27 mouse cellular contexts compared by ENCODE assay signal in the genomic region with DNA sequence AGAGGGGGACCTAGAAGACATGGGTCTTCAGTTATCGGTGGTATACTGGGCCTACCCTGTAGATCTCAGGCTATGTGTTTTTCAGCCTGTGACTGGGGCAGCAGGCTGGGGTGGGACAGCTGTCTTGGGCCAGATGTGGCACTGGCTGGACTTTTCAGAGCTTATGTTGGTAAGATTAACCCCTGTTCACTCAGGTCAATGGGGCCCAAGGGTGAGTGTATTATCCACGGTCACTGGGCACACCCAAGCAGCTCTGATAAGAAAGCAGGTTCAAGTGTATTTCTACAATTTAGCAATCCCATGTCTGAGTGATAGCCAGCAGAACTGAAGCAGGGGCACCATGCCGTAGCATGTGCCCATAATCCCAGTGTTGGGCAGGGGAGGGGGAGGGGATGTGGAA. TPM values are rescaled to one million over a fixed set of nuclear protein-coding genes. Genes with fewer than 3 reads are reported as not detected.
"Had no signal": no experiment of that assay in that cellular context is flagged by ENCODE, and none has a peak within 500 bp of the region (broad histone marks: within the 10 kb centered on the region; RNA-seq: fewer than 3 reads in every experiment).

No protein-coding gene starts in this region.

- H3K4me1 ChIP-seq: lung, embryonic 15.5 days had no signal

- H3K4me2 ChIP-seq: liver, embryonic 15.5 days; lung, embryonic 15.5 days; midbrain, embryonic 11.5 days; midbrain, embryonic 13.5 days; midbrain, embryonic 15.5 days; neural tube, embryonic 13.5 days; neural tube, embryonic 15.5 days had no signal

- ATAC-seq: liver, postnatal 0 days; lung, postnatal 0 days; midbrain, embryonic 13.5 days; midbrain, embryonic 15.5 days had no signal

- H3K27ac ChIP-seq: liver, embryonic 15.5 days; lung, embryonic 15.5 days; macrophage; midbrain, embryonic 13.5 days; midbrain, embryonic 15.5 days; neural tube, embryonic 13.5 days; neural tube, embryonic 15.5 days had no signal

- H3K9me3 ChIP-seq: liver, embryonic 15.5 days; lung, embryonic 15.5 days; megakaryocyte, embryonic 14.5 days; midbrain, embryonic 13.5 days; midbrain, embryonic 15.5 days; neural tube, embryonic 13.5 days; neural tube, embryonic 15.5 days had no signal

- H3K36me3 ChIP-seq: liver, embryonic 15.5 days; lung, embryonic 15.5 days; midbrain, embryonic 13.5 days; midbrain, embryonic 15.5 days; neural tube, embryonic 13.5 days; neural tube, embryonic 15.5 days had no signal

- DNase-seq: liver, postnatal 0 days; lung, adult 2 months; lung, postnatal 14 days; lung, postnatal 36 days; retina, postnatal 1 day; right cerebral cortex, adult 18-20 months; right cerebral cortex, postnatal 25 days; right cerebral cortex, postnatal 4 days; thymus, adult 18-20 months; thymus, postnatal 14 days; thymus, postnatal 36 days had no signal

- H3K27me3 ChIP-seq: liver, embryonic 15.5 days had no signal

- H3K4me3 ChIP-seq: liver, embryonic 15.5 days; lung, embryonic 15.5 days; megakaryocyte, embryonic 14.5 days; midbrain, embryonic 13.5 days; midbrain, embryonic 15.5 days; neural tube, embryonic 13.5 days; neural tube, embryonic 15.5 days had no signal

- H3K9ac ChIP-seq: liver, embryonic 15.5 days; liver, postnatal 0 days; lung, embryonic 15.5 days; midbrain, embryonic 13.5 days; midbrain, embryonic 15.5 days; neural tube, embryonic 13.5 days; neural tube, embryonic 15.5 days had no signal

RNA-seq across cellular contexts. Expression of a gene that starts 0.7 kb away (rescaled TPM):
- total RNA-seq: megakaryocyte progenitor cell, adult 5-6 weeks; monocyte, adult 5-6 weeks had no signal
- polyA plus RNA-seq: liver, postnatal 0 days; lung, adult 2 months; lung, postnatal 0 days; macrophage; midbrain, embryonic 11.5 days; midbrain, embryonic 13.5 days; midbrain, postnatal 0 days; neural tube, embryonic 11.5 days; neural tube, embryonic 13.5 days; neural tube, embryonic 15.5 days; spleen, adult 2 months had no signal

RNA-seq across cellular contexts. Expression of a gene that starts 12.4 kb away (rescaled TPM):
- total RNA-seq: megakaryocyte progenitor cell, adult 5-6 weeks; midbrain, postnatal 0 days; monocyte, adult 5-6 weeks had no signal
- polyA plus RNA-seq: liver, embryonic 15.5 days; liver, postnatal 0 days; lung, embryonic 15.5 days; macrophage; midbrain, embryonic 11.5 days; midbrain, embryonic 13.5 days; midbrain, embryonic 15.5 days; midbrain, postnatal 0 days; neural tube, embryonic 11.5 days; neural tube, embryonic 13.5 days; neural tube, embryonic 15.5 days; spleen, adult 2 months; stomach, embryonic 14.5 days had no signal

RNA-seq across cellular contexts. Expression of a gene that starts 22.7 kb away (rescaled TPM):
- total RNA-seq: megakaryocyte progenitor cell, adult 5-6 weeks; monocyte, adult 5-6 weeks had no signal
- polyA plus RNA-seq: liver, embryonic 15.5 days; liver, postnatal 0 days; lung, adult 2 months; lung, embryonic 15.5 days; lung, postnatal 0 days; macrophage; midbrain, embryonic 11.5 days; midbrain, embryonic 13.5 days; midbrain, embryonic 15.5 days; midbrain, postnatal 0 days; neural tube, embryonic 11.5 days; neural tube, embryonic 13.5 days; neural tube, embryonic 15.5 days; spleen, adult 2 months; stomach, embryonic 14.5 days had no signal

RNA-seq across cellular contexts. Expression of a gene that starts 54.2 kb away (rescaled TPM):
- total RNA-seq: megakaryocyte progenitor cell, adult 5-6 weeks; monocyte, adult 5-6 weeks had no signal
- polyA plus RNA-seq: liver, embryonic 15.5 days; lung, adult 2 months; macrophage had no signal
